Mouse (Mus musculus) gastrocnemius, adult 8-10 months (tissue): ENCODE results near the gene Galk2. TPM values are rescaled to one million over a fixed set of nuclear protein-coding genes. Genes with fewer than 3 reads are reported as not detected.

ENCODE experiments used
- DNase-seq, 2 experiments: peaks; one replicate each; pipeline ENCODE4 v3.0.0; 2022; ENCODE audit warnings: low spot score in 2 of 2
- total RNA-seq, 4 experiments: library from RNA; stranded (reverse); gene quantifications; 2 replicates each; pipeline ENCODE4 v1.2.4; 2022

The Galk2 gene
- total RNA-seq, 4 experiments from 2014 or later: 2.2 to 4.0 (median 3.1) TPM

- DNase-seq: no peak
Measured at GRCm38 (mm10) chr2:125896355-125896754, 37.4 kb downstream of the Galk2 start.

GRCm38 (mm10) chr2:125900797-125901410 lies 42.0 kb downstream of the Galk2 start:
- DNase-seq: no peak

- no peak for DNase-seq
Measured at GRCm38 (mm10) chr2:125901426-125901825, 42.5 kb downstream of the Galk2 start.

- no peak for DNase-seq
Measured at GRCm38 (mm10) chr2:125906407-125907066, 47.6 kb downstream of the Galk2 start.

- DNase-seq: no peak
Measured at GRCm38 (mm10) chr2:125907580-125908255, 48.8 kb downstream of the Galk2 start.

GRCm38 (mm10) chr2:125914167-125914566 lies 55.3 kb downstream of the Galk2 start:
- no peak for DNase-seq

GRCm38 (mm10) chr2:125914713-125915112 lies 55.8 kb downstream of the Galk2 start:
- DNase-seq: no peak

GRCm38 (mm10) chr2:125916652-125917296 lies 57.9 kb downstream of the Galk2 start:
- no peak for DNase-seq

GRCm38 (mm10) chr2:125917297-125917679 lies 58.4 kb downstream of the Galk2 start:
- DNase-seq: no peak

- no peak for DNase-seq
Measured at GRCm38 (mm10) chr2:125921273-125921672, 62.4 kb downstream of the Galk2 start.

- DNase-seq: no peak
Measured at GRCm38 (mm10) chr2:125922149-125922548, 63.2 kb downstream of the Galk2 start.

- peak in 1 of 2 experiments; percentile 18 for DNase-seq
Measured at GRCm38 (mm10) chr2:125922877-125923276, 64.0 kb downstream of the Galk2 start.

GRCm38 (mm10) chr2:125923346-125923745 lies 64.4 kb downstream of the Galk2 start:
- no peak for DNase-seq

GRCm38 (mm10) chr2:125924554-125924953 lies 65.6 kb downstream of the Galk2 start:
- DNase-seq: no peak

- DNase-seq: no peak
Measured at GRCm38 (mm10) chr2:125925081-125925480, 66.2 kb downstream of the Galk2 start.

- no peak for DNase-seq
Measured at GRCm38 (mm10) chr2:125929396-125929795, 70.5 kb downstream of the Galk2 start.

GRCm38 (mm10) chr2:125929872-125930271 lies 71.0 kb downstream of the Galk2 start:
- no peak for DNase-seq

- no peak for DNase-seq
Measured at GRCm38 (mm10) chr2:125931193-125931592, 72.3 kb downstream of the Galk2 start.

- no peak for DNase-seq
Measured at GRCm38 (mm10) chr2:125932734-125933133, 73.8 kb downstream of the Galk2 start.

GRCm38 (mm10) chr2:125933977-125934376 lies 75.1 kb downstream of the Galk2 start:
- no peak for DNase-seq

GRCm38 (mm10) chr2:125936396-125936795 lies 77.5 kb downstream of the Galk2 start:
- DNase-seq: no peak

GRCm38 (mm10) chr2:125938993-125939642 lies 80.2 kb downstream of the Galk2 start:
- DNase-seq: no peak
